10 mouse cellular contexts compared by ENCODE assay signal in genomic region chr5:41761509-41762140, GRCm38 (mm10). TPM values are rescaled to one million over a fixed set of nuclear protein-coding genes. Genes with fewer than 3 reads are reported as not detected.
DNase-seq lines count a peak whose midpoint lies in the region; ATAC-seq and TF ChIP-seq lines count a peak whose summit lies in the region.
"Had no signal": no experiment of that assay in that cellular context is flagged by ENCODE, and none has a peak within 500 bp of the region (broad histone marks: within the 10 kb centered on the region; RNA-seq: fewer than 3 reads in every experiment).

No protein-coding gene starts in this region.

- H3K27ac ChIP-seq in ES-E14 (ENCODE audit: insufficient read depth, low read depth, low read length, poor library complexity, severe bottlenecking) = no peak overlapping the region
- H3K27ac ChIP-seq in hindbrain, embryonic 15.5 days (replicated peaks) = no peak overlapping the region

- peaks cover 91% of the 10 kb centered on the region for H3K27me3 ChIP-seq in hindbrain, embryonic 15.5 days

- H3K36me3 ChIP-seq in ES-E14 (ENCODE audit: control insufficient read depth, insufficient read depth, low read length, poor library complexity, severe bottlenecking) = no peaks in the 10 kb centered on the region
- H3K36me3 ChIP-seq in hindbrain, embryonic 15.5 days = no peaks in the 10 kb centered on the region

- peak; percentile 31; the same call in 1 of the 2 replicates for ATAC-seq in hindbrain, embryonic 15.5 days (ENCODE audit: low FRiP score, low read depth)
- 0 out of 2 replicates have a peak, but pooled peaks have one; percentile 15 for ATAC-seq in megakaryocyte-erythroid progenitor cell, adult 5-6 weeks (replicated peaks; ENCODE audit: low FRiP score, low TSS enrichment, poor library complexity, severe bottlenecking)

- H3K4me1 ChIP-seq in ES-E14 (ENCODE audit: control insufficient read depth in 2 of 2, insufficient read depth in 2 of 2, low read length in 2 of 2, poor library complexity in 1 of 2) = peaks cover 0 to 6% of the 10 kb centered on the region in 2 experiments; a peak in 2 of 4 replicates
- H3K4me1 ChIP-seq in hindbrain, embryonic 15.5 days (replicated peaks) = peaks cover 27% of the 10 kb centered on the region

- DNase-seq in heart, adult 11 months = peak; percentile 79
- no peak for DNase-seq in heart, postnatal 25 days (ENCODE audit: low spot score)
- no peak for DNase-seq in ES-E14 (ENCODE audit: low read depth, low spot score)
- no peak for DNase-seq in adrenal gland, adult 8-10 months
- DNase-seq in layer of hippocampus, postnatal 36 days = no peak
- DNase-seq in right cerebral cortex, postnatal 36 days (ENCODE audit: low spot score in 2 of 2) = no peak

- peak overlapping the region; percentile 2 to 38; a peak in 2 of 4 replicates for H3K4me3 ChIP-seq in ES-E14 (ENCODE audit: insufficient read depth in 1 of 2, low read depth in 1 of 2, low read length in 2 of 2, poor library complexity in 1 of 2, severe bottlenecking in 1 of 2)
- 0 out of 2 replicates have a peak overlapping the region, but pooled peaks have one; percentile 7 for H3K4me3 ChIP-seq in hindbrain, embryonic 15.5 days

- peak overlapping the region; percentile 36 for H3K4me2 ChIP-seq in hindbrain, embryonic 15.5 days

- under 1% methylated on average over 56 of the region's 56 CpGs for WGBS in hindbrain, embryonic 15.5 days

- intact Hi-C loops in heart, postnatal 25 days (cut with DNase I) = no loop called here

- no peaks in the 10 kb centered on the region for H3K9me3 ChIP-seq in ES-E14 (ENCODE audit: control insufficient read depth, insufficient read depth, low read depth, low read length)
- no peaks in the 10 kb centered on the region for H3K9me3 ChIP-seq in hindbrain, embryonic 15.5 days

- in situ Hi-C loops in ES-E14 (cut with MboI; ENCODE audit: low sequenced_read_pairs in 2 of 2, unreplicated experiment in 2 of 2) = no loop called here

- no peak overlapping the region for H3K9ac ChIP-seq in ES-E14 (ENCODE audit: insufficient read depth, low read depth, low read length, poor library complexity, severe bottlenecking)
- H3K9ac ChIP-seq in hindbrain, embryonic 15.5 days = no peak overlapping the region

TF ChIP-seq in ES-E14, 5 proteins besides CTCF, POLR2A, EP300 and RAD21:
- no peak for TF ChIP-seq ZNF384 (IDR thresholded peaks at IDR 0.05; ENCODE audit: low read depth, low read length)
- no peak for TF ChIP-seq MAFK (IDR thresholded peaks at IDR 0.05; ENCODE audit: insufficient read depth, low read depth, low read length)
- no peak for TF ChIP-seq CHD2 (IDR thresholded peaks at IDR 0.05; ENCODE audit: low read depth, low read length)
- TF ChIP-seq ZC3H11A (IDR thresholded peaks at IDR 0.05; ENCODE audit: borderline replicate concordance, low read depth, low read length) = no peak

RNA-seq across cellular contexts. Expression of gene Nkx3-2, which starts 2.7 kb away (rescaled TPM):
- not detected for total RNA-seq in heart, postnatal 25 days (2021)
- 0.13 TPM in 1 of 2 replicates, not detected in the other for total RNA-seq in ES-E14 (2012; rRNA removed)
- polyA plus RNA-seq in hindbrain, embryonic 15.5 days (2015; fragmentation: Nextera tagmentation; extraction: Ambion mirVana) = not detected in 2 replicates
- not detected in 2 replicates for total RNA-seq in megakaryocyte-erythroid progenitor cell, adult 5-6 weeks (2014; fragmentation: Nextera tagmentation)
- total RNA-seq in megakaryocyte-erythroid progenitor cell, adult 5-6 weeks (2017) = not detected in 2 replicates
- total RNA-seq in adrenal gland, adult 8-10 months (2022) = not detected
- not detected for total RNA-seq in layer of hippocampus, postnatal 36 days (2021)
- total RNA-seq: left cerebral cortex, postnatal 36 days had no signal
- polyA plus RNA-seq: cerebellum, adult 2 months had no signal

RNA-seq across cellular contexts. Expression of gene Rab28, which starts 53.7 kb away (rescaled TPM):
- total RNA-seq in heart, postnatal 25 days (2021) = 10 to 100 TPM; 78.9 to 84.1 TPM
- total RNA-seq in ES-E14 (2012; rRNA removed) = 10.1 and 11.9 TPM in 2 replicates
- polyA plus RNA-seq in hindbrain, embryonic 15.5 days (2015; fragmentation: Nextera tagmentation; extraction: Ambion mirVana) = 58.3 and 61.9 TPM in 2 replicates
- 19.2 and 22.5 TPM in 2 replicates for total RNA-seq in megakaryocyte-erythroid progenitor cell, adult 5-6 weeks (2014; fragmentation: Nextera tagmentation)
- total RNA-seq in megakaryocyte-erythroid progenitor cell, adult 5-6 weeks (2017) = 20.0 and 22.3 TPM in 2 replicates
- 10 to 100 TPM; 61.1 to 87.8 (median 71.1) TPM for total RNA-seq in adrenal gland, adult 8-10 months (2022)
- total RNA-seq in layer of hippocampus, postnatal 36 days (2021) = 10 to 100 TPM; 87.2 to 90.0 TPM
